27 mouse cellular contexts compared by ENCODE assay signal in genomic region chr1:127310011-127310410, GRCm38 (mm10).
"Had no signal": no experiment of that assay in that cellular context is flagged by ENCODE, and none has a peak within 500 bp of the region (broad histone marks: within the 10 kb centered on the region; RNA-seq: fewer than 3 reads in every experiment).

No protein-coding gene starts in this region.

- H3K9ac ChIP-seq: embryonic facial prominence, embryonic 12.5 days; embryonic facial prominence, embryonic 13.5 days; embryonic facial prominence, embryonic 15.5 days; forebrain, embryonic 12.5 days; forebrain, embryonic 13.5 days; forebrain, embryonic 15.5 days; forebrain, postnatal 0 days had no signal

- DNase-seq: cerebellum, adult 2 months; cerebellum, adult 8-10 months; cerebellum, adult 9-10 months; cerebellum, adult 9-11 months; cerebellum, postnatal 10 days; cerebellum, postnatal 25 days; cerebellum, postnatal 36 days; embryo, embryonic 11 days; forebrain, postnatal 0 days; gastrocnemius, adult 2 months; gastrocnemius, postnatal 10 days; gastrocnemius, postnatal 14 days; gastrocnemius, postnatal 25 days; gastrocnemius, postnatal 36 days; heart, adult 18-20 months; heart, adult 2 months had no signal

- H3K4me1 ChIP-seq: embryonic facial prominence, embryonic 12.5 days; forebrain, embryonic 13.5 days; forebrain, embryonic 15.5 days had no signal

- H3K4me2 ChIP-seq: embryonic facial prominence, embryonic 12.5 days; embryonic facial prominence, embryonic 13.5 days; embryonic facial prominence, embryonic 15.5 days; forebrain, embryonic 12.5 days; forebrain, embryonic 13.5 days; forebrain, embryonic 15.5 days had no signal

- H3K36me3 ChIP-seq: embryonic facial prominence, embryonic 12.5 days; embryonic facial prominence, embryonic 15.5 days; forebrain, embryonic 12.5 days; forebrain, embryonic 15.5 days had no signal

- H3K4me3 ChIP-seq: embryonic facial prominence, embryonic 10.5 days; embryonic facial prominence, embryonic 12.5 days; embryonic facial prominence, embryonic 13.5 days; embryonic facial prominence, embryonic 15.5 days; erythroblast, embryonic 14.5 days; forebrain, embryonic 10.5 days; forebrain, embryonic 12.5 days; forebrain, embryonic 13.5 days; forebrain, embryonic 15.5 days; gastrocnemius, adult 2 months; heart, adult 2 months had no signal

- H3K27ac ChIP-seq: embryonic facial prominence, embryonic 10.5 days; embryonic facial prominence, embryonic 12.5 days; embryonic facial prominence, embryonic 13.5 days; embryonic facial prominence, embryonic 15.5 days; forebrain, embryonic 10.5 days; forebrain, embryonic 12.5 days; forebrain, embryonic 13.5 days; forebrain, embryonic 15.5 days; gastrocnemius, adult 2 months; heart, adult 2 months had no signal

- H3K9me3 ChIP-seq: embryonic facial prominence, embryonic 10.5 days; embryonic facial prominence, embryonic 12.5 days; embryonic facial prominence, embryonic 13.5 days; embryonic facial prominence, embryonic 15.5 days; forebrain, embryonic 10.5 days; forebrain, embryonic 12.5 days; forebrain, embryonic 13.5 days; forebrain, embryonic 15.5 days had no signal

- H3K27me3 ChIP-seq: embryonic facial prominence, embryonic 12.5 days; embryonic facial prominence, embryonic 13.5 days; embryonic facial prominence, embryonic 15.5 days; forebrain, embryonic 12.5 days; forebrain, embryonic 13.5 days; forebrain, embryonic 15.5 days had no signal

- ATAC-seq: forebrain, embryonic 13.5 days; forebrain, embryonic 14.5 days; forebrain, embryonic 15.5 days; forebrain, embryonic 16.5 days; forebrain, postnatal 0 days had no signal
